Mouse (Mus musculus): ENCODE data around the gene Klk1b9.
"Not testable (repeated sequence)": the region's sequence is repeated elsewhere in the genome, so short reads cannot be mapped to it uniquely, and the experiment has no call there.

Klk1b9 gene

GRCm38 (mm10) chr7:44004847-44005246, 29.0 kb downstream of the Klk1b9 start:
- no peaks in the 10 kb centered on the region for H3K36me3 ChIP-seq (ENCODE audit: control insufficient read depth, insufficient read depth, low read length, poor library complexity, severe bottlenecking)
- DNase-seq (ENCODE audit: low read depth, low spot score), result no peak
- H3K27me3 ChIP-seq (ENCODE audit: control insufficient read depth, insufficient read depth, low read length, poor library complexity, severe bottlenecking), result no peaks in the 10 kb centered on the region

DNA sequence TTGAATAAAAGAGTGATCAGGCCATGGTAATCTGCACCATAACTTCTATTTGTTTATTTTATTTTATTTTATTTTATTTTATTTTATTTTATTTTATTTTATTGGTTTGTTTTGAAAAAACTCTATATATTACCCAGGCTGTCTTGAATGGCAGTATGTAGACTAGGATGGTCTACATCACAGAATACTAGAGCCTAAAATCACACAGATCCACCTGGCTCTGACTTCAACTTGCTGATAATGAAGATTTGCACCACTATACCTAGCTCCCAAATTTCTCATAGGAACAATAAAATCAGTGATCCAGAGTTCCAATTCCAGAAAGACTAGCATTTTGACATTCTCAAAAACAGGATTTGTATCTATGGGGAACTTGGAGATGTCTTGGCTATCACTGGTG, 36.0 kb downstream of the Klk1b9 start, which contains the start of gene Klk1b26:
Gene Klk1b26 (plus strand): TSS at position 301 of the 400 bp plus-strand sequence.
- H3K27me3 ChIP-seq (ENCODE audit: control insufficient read depth, insufficient read depth, low read length, poor library complexity, severe bottlenecking); H3K36me3 ChIP-seq (ENCODE audit: control insufficient read depth, insufficient read depth, low read length, poor library complexity, severe bottlenecking); DNase-seq (ENCODE audit: low read depth, low spot score): not testable (repeated sequence)

DNA sequence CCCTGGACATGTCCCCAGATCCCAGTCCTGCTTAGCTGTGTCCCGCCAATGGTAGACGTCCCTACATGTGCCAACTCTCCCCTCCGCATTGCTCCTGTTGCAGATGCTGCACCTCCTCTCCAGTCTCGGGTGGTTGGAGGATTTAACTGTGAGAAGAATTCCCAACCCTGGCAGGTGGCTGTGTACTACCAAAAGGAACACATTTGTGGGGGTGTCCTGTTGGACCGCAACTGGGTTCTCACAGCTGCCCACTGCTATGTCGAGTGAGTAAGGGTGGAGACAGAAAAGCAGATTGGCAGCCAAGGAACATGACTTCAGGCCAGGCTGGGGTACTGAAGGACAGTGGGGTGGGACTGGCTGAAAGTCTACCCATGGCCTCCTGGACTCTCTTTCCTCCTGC, 38.8 kb downstream of the Klk1b9 start:
- not testable (repeated sequence) for DNase-seq (ENCODE audit: low read depth, low spot score); H3K27me3 ChIP-seq (ENCODE audit: control insufficient read depth, insufficient read depth, low read length, poor library complexity, severe bottlenecking); H3K36me3 ChIP-seq (ENCODE audit: control insufficient read depth, insufficient read depth, low read length, poor library complexity, severe bottlenecking)

GRCm38 (mm10) chr7:44015071-44015470, 39.2 kb downstream of the Klk1b9 start:
- Histone ChIP-seq H3K27me3 (ENCODE audit: control insufficient read depth, insufficient read depth, low read length, poor library complexity, severe bottlenecking) (no peaks in the 10 kb centered on the region), H3K36me3 (ENCODE audit: control insufficient read depth, insufficient read depth, low read length, poor library complexity, severe bottlenecking) (no peaks in the 10 kb centered on the region)
- no peak for DNase-seq (ENCODE audit: low read depth, low spot score)
